ENCODE assay signal across 10 mouse cellular contexts in genomic region chr16:29816681-29817369, GRCm38 (mm10).
DNase-seq lines count a peak whose midpoint lies in the region; ATAC-seq lines count a peak whose summit lies in the region.
"Had no signal": no experiment of that assay in that cellular context is flagged by ENCODE, and none has a peak within 500 bp of the region (broad histone marks: within the 10 kb centered on the region; RNA-seq: fewer than 3 reads in every experiment).

No protein-coding gene starts in this region.

- no peak overlapping the region for H3K4me3 ChIP-seq in forebrain, embryonic 16.5 days (replicated peaks; ENCODE audit: low read length)
- no peak overlapping the region for H3K4me3 ChIP-seq in hindbrain, embryonic 10.5 days
- H3K4me3 ChIP-seq: hindbrain, embryonic 15.5 days; myocyte had no signal

- H3K4me1 ChIP-seq in forebrain, embryonic 16.5 days (replicated peaks; ENCODE audit: control insufficient read depth, insufficient read depth, low read length), result peaks cover 21% of the 10 kb centered on the region
- peaks cover 54% of the 10 kb centered on the region for H3K4me1 ChIP-seq in hindbrain, embryonic 10.5 days (replicated peaks)

- 40% methylated on average over 10 of the region's 10 CpGs for WGBS in forebrain, embryonic 16.5 days
- 62% methylated on average over 10 of the region's 10 CpGs for WGBS in hindbrain, embryonic 10.5 days

- DNase-seq in right cerebral cortex, adult 18-20 months, result peak; percentile 93
- DNase-seq in right cerebral cortex, postnatal 4 days, result no peak
- DNase-seq in layer of hippocampus, adult 18-20 months (ENCODE audit: low spot score in 2 of 2), result peak; percentile 82 to 92
- DNase-seq in lung, postnatal 36 days, result peak; percentile 71
- no peak for DNase-seq in thymus, postnatal 0 days (ENCODE audit: low spot score)
- no peak for DNase-seq in hindbrain, embryonic 10.5 days (ENCODE audit: low spot score)
- DNase-seq in embryo, embryonic 11 days, result no peak

- no peaks in the 10 kb centered on the region for H3K9me3 ChIP-seq in forebrain, embryonic 16.5 days (ENCODE audit: control insufficient read depth, low read length)
- no peaks in the 10 kb centered on the region for H3K9me3 ChIP-seq in hindbrain, embryonic 10.5 days
- H3K9me3 ChIP-seq: hindbrain, embryonic 15.5 days had no signal

- H3K9ac ChIP-seq in forebrain, embryonic 16.5 days (replicated peaks; ENCODE audit: low read depth, low read length), result no peak overlapping the region
- H3K9ac ChIP-seq: hindbrain, embryonic 15.5 days had no signal

- no peaks in the 10 kb centered on the region for H3K27me3 ChIP-seq in forebrain, embryonic 16.5 days (replicated peaks; ENCODE audit: control insufficient read depth, insufficient read depth, low read length)
- H3K27me3 ChIP-seq in hindbrain, embryonic 10.5 days (ENCODE audit: insufficient read depth, poor library complexity, severe bottlenecking), result peaks cover 100% of the 10 kb centered on the region

- no peak for ATAC-seq in forebrain, embryonic 16.5 days

- no peak overlapping the region for H3K4me2 ChIP-seq in forebrain, embryonic 16.5 days (ENCODE audit: low read length)
- H3K4me2 ChIP-seq: hindbrain, embryonic 15.5 days had no signal

- H3K27ac ChIP-seq in forebrain, embryonic 16.5 days (ENCODE audit: low read length), result peak overlapping the region; percentile 8; the same call in 1 of the 2 replicates
- no peak overlapping the region; the same call in 1 of the 2 replicates for H3K27ac ChIP-seq in hindbrain, embryonic 10.5 days
- H3K27ac ChIP-seq: hindbrain, embryonic 15.5 days had no signal

- H3K36me3 ChIP-seq in forebrain, embryonic 16.5 days (ENCODE audit: control insufficient read depth, insufficient read depth), result no peaks in the 10 kb centered on the region
- H3K36me3 ChIP-seq in hindbrain, embryonic 10.5 days, result no peaks in the 10 kb centered on the region
- H3K36me3 ChIP-seq: hindbrain, embryonic 15.5 days had no signal

Comparison
In these comparisons a context has a peak if more than half of its experiments do, and no peak if none do; other contexts are left out.
1. DNase-seq: peak in right cerebral cortex, adult 18-20 months (single experiment), layer of hippocampus, adult 18-20 months (2 of 2) and lung, postnatal 36 days (single experiment); none in right cerebral cortex, postnatal 4 days (single experiment), thymus, postnatal 0 days (single experiment), hindbrain, embryonic 10.5 days (single experiment) and embryo, embryonic 11 days (single experiment).